Mouse (Mus musculus): Measurements from ENCODE around the gene Opa3.

Opa3 gene

DNA sequence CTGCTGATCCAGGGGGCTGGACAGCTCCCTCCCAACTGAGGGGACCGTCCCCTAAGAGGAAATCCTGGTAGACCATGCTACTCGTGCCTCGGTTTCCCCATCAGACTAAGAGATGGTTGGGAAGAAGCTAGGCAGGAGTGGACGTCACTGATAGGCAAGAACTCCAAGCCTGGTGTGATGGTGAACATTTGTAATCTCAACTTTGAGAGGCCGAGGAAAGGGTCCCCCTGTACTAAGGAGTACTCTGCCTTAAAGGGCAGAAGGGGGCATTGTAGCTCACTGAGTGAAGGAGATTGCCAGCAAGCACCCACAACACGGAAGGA lies 77.2 kb downstream of the Opa3 start:
- in situ Hi-C loops (cut with MseI, MboI), result no loop called here

Data from mouse trophoblast stem cell (cell line).